Mouse (Mus musculus): Measurements from ENCODE around the gene Cp. TPM values are rescaled to one million over a fixed set of nuclear protein-coding genes. Genes with fewer than 3 reads are reported as not detected.
"Not testable (repeated sequence)": the region's sequence is repeated elsewhere in the genome, so short reads cannot be mapped to it uniquely, and the experiment has no call there.

Cp gene
- polyA plus RNA-seq, 1 experiment, result 7.6 TPM

- Histone ChIP-seq H3K4me1 (ENCODE audit: control insufficient read depth, insufficient read depth, low read length) (no peaks in the 10 kb centered on the region; the same call in 1 of the 2 replicates), H3K4me3 (ENCODE audit: insufficient read depth, low read length) (no peak overlapping the region), H3K27ac (ENCODE audit: insufficient read depth, low read length) (no peak overlapping the region)
- TF ChIP-seq CTCF (IDR thresholded peaks at IDR 0.05; ENCODE audit: extremely low read depth, insufficient read depth, low read length), result no peak
- TF ChIP-seq POLR2A (IDR thresholded peaks at IDR 0.05; ENCODE audit: extremely low read depth, insufficient read depth, low read length), result no peak
Observed at GRCm38 (mm10) chr3:20000806-20001205, 44.0 kb downstream of the Cp start.

DNA sequence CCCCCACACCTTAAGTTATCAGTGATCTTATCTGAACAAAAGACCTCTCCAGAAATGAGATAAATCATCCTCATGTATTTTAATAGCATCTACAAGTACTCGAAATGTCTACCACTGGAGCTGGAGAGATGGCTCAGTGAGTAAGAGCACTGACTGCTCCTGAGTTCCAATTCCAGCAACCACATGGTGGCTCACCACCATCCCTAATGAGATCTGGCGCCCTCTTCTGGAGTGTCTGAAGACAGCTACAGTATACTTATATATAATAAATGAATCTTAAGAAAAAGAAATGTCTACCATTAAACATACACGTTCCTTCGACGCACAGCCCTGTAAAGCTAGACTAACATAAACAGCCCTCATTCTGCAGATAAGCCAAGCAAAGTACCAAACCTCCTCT lies 45.9 kb downstream of the Cp start:
- Histone ChIP-seq H3K4me3 (ENCODE audit: insufficient read depth, low read length) (no peak overlapping the region), H3K4me1 (ENCODE audit: control insufficient read depth, insufficient read depth, low read length) (no peaks in the 10 kb centered on the region; the same call in 1 of the 2 replicates), H3K27ac (ENCODE audit: insufficient read depth, low read length) (no peak overlapping the region)
- TF ChIP-seq POLR2A (IDR thresholded peaks at IDR 0.05; ENCODE audit: extremely low read depth, insufficient read depth, low read length), result no peak
- no peak for TF ChIP-seq CTCF (IDR thresholded peaks at IDR 0.05; ENCODE audit: extremely low read depth, insufficient read depth, low read length)

GRCm38 (mm10) chr3:20004422-20004821 lies 47.6 kb downstream of the Cp start:
- no peak overlapping the region for H3K27ac ChIP-seq (ENCODE audit: insufficient read depth, low read length)
- no peaks in the 10 kb centered on the region; the same call in 1 of the 2 replicates for H3K4me1 ChIP-seq (ENCODE audit: control insufficient read depth, insufficient read depth, low read length)
- no peak overlapping the region for H3K4me3 ChIP-seq (ENCODE audit: insufficient read depth, low read length)
- TF ChIP-seq POLR2A (IDR thresholded peaks at IDR 0.05; ENCODE audit: extremely low read depth, insufficient read depth, low read length), result no peak
- no peak for TF ChIP-seq CTCF (IDR thresholded peaks at IDR 0.05; ENCODE audit: extremely low read depth, insufficient read depth, low read length)

DNA sequence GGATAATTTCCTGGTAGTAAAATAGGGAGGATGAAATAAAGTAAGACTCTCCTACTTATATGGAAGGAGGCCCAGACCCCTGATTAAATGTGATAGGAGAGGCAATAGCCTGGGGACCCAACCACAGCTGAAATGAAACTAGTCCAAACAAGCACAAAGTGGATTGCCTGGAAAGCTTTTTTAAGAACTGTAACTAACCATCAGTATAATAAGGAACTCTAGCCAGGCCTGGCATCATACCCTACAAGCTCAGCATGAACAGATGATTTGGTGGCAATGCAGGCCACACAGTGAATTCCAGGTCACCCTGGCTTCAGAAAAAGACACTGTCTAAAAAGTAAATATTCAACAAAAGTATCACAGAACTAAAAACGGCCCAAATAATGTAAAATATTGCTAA lies 48.8 kb downstream of the Cp start:
- H3K27ac ChIP-seq (ENCODE audit: insufficient read depth, low read length), result no peak overlapping the region
- H3K4me1 ChIP-seq (ENCODE audit: control insufficient read depth, insufficient read depth, low read length), result no peaks in the 10 kb centered on the region
- H3K4me3 ChIP-seq (ENCODE audit: insufficient read depth, low read length), result no peak overlapping the region
- TF ChIP-seq POLR2A (IDR thresholded peaks at IDR 0.05; ENCODE audit: extremely low read depth, insufficient read depth, low read length) (no peak), CTCF (IDR thresholded peaks at IDR 0.05; ENCODE audit: extremely low read depth, insufficient read depth, low read length) (no peak)

GRCm38 (mm10) chr3:20007275-20007674 lies 50.4 kb downstream of the Cp start:
- H3K27ac ChIP-seq (ENCODE audit: insufficient read depth, low read length), result no peak overlapping the region
- TF ChIP-seq CTCF (IDR thresholded peaks at IDR 0.05; ENCODE audit: extremely low read depth, insufficient read depth, low read length), result no peak
- TF ChIP-seq POLR2A (IDR thresholded peaks at IDR 0.05; ENCODE audit: extremely low read depth, insufficient read depth, low read length), result no peak
- no peak overlapping the region for H3K4me3 ChIP-seq (ENCODE audit: insufficient read depth, low read length)
- H3K4me1 ChIP-seq (ENCODE audit: control insufficient read depth, insufficient read depth, low read length), result no peaks in the 10 kb centered on the region

GRCm38 (mm10) chr3:20007759-20008158 lies 50.9 kb downstream of the Cp start:
- no peaks in the 10 kb centered on the region for H3K4me1 ChIP-seq (ENCODE audit: control insufficient read depth, insufficient read depth, low read length)
- H3K4me3 ChIP-seq (ENCODE audit: insufficient read depth, low read length), result no peak overlapping the region
- H3K27ac ChIP-seq (ENCODE audit: insufficient read depth, low read length), result no peak overlapping the region
- TF ChIP-seq POLR2A (IDR thresholded peaks at IDR 0.05; ENCODE audit: extremely low read depth, insufficient read depth, low read length), result no peak

DNA sequence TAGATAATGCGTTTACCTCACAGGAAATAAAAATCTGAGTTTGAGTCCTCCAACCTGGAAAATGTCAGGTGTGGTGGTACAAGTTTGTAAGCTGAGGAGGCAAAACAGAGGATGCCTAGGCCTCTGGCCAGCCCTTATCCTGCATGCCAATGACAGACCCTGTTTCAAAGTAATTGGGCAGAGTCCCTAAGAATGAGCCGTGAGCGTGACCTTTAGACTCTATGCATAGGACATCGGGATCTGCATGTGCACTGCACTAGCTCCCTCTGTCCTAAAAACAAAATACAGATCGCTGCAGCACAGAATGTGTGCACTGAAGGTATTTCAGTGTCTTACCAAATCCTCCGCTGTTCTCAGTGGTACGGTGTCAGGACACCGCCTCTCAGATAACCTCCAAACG lies 53.6 kb downstream of the Cp start:
- H3K4me3 ChIP-seq (ENCODE audit: insufficient read depth, low read length), result no peak overlapping the region
- H3K27ac ChIP-seq (ENCODE audit: insufficient read depth, low read length), result no peak overlapping the region
- TF ChIP-seq POLR2A (IDR thresholded peaks at IDR 0.05; ENCODE audit: extremely low read depth, insufficient read depth, low read length), result no peak
- TF ChIP-seq CTCF (IDR thresholded peaks at IDR 0.05; ENCODE audit: extremely low read depth, insufficient read depth, low read length), result no peak
- no peaks in the 10 kb centered on the region for H3K4me1 ChIP-seq (ENCODE audit: control insufficient read depth, insufficient read depth, low read length)

- not testable (repeated sequence) for H3K4me3 ChIP-seq (ENCODE audit: insufficient read depth, low read length); H3K27ac ChIP-seq (ENCODE audit: insufficient read depth, low read length); H3K4me1 ChIP-seq (ENCODE audit: control insufficient read depth, insufficient read depth, low read length)
Observed at GRCm38 (mm10) chr3:20010905-20011304, 54.1 kb downstream of the Cp start.

- TF ChIP-seq POLR2A (IDR thresholded peaks at IDR 0.05; ENCODE audit: extremely low read depth, insufficient read depth, low read length) (no peak), CTCF (IDR thresholded peaks at IDR 0.05; ENCODE audit: extremely low read depth, insufficient read depth, low read length) (no peak)
- H3K4me1 ChIP-seq (ENCODE audit: control insufficient read depth, insufficient read depth, low read length), result no peaks in the 10 kb centered on the region
- no peak overlapping the region for H3K4me3 ChIP-seq (ENCODE audit: insufficient read depth, low read length)
- no peak overlapping the region for H3K27ac ChIP-seq (ENCODE audit: insufficient read depth, low read length)
Observed at GRCm38 (mm10) chr3:20014454-20014853, 57.6 kb downstream of the Cp start.

- Histone ChIP-seq H3K4me3 (ENCODE audit: insufficient read depth, low read length) (no peak overlapping the region), H3K4me1 (ENCODE audit: control insufficient read depth, insufficient read depth, low read length) (no peaks in the 10 kb centered on the region), H3K27ac (ENCODE audit: insufficient read depth, low read length) (no peak overlapping the region)
- TF ChIP-seq CTCF (IDR thresholded peaks at IDR 0.05; ENCODE audit: extremely low read depth, insufficient read depth, low read length) (no peak), POLR2A (IDR thresholded peaks at IDR 0.05; ENCODE audit: extremely low read depth, insufficient read depth, low read length) (no peak)
Observed at GRCm38 (mm10) chr3:20018076-20018475, 61.2 kb downstream of the Cp start.

DNA sequence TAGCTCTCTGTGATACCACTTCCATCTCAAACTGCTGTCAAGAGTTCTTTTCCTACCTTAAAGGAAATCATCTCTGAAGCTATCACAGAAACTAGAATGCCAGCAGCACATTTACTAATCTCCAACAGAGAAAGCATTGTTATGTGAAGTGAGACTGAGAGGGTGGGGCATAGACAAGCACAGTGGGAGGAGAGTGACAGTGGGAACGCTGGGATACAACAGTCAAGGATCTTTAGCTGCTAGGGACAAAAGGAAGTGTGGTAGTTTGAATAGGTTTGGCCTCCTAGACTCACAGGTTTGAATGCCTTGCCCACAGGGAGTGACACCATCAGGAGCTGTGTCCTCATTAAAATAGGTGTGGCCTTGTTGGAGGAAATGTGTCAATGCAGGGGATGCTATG lies 67.0 kb downstream of the Cp start:
- Histone ChIP-seq H3K4me3 (ENCODE audit: insufficient read depth, low read length) (no peak overlapping the region), H3K27ac (ENCODE audit: insufficient read depth, low read length) (no peak overlapping the region), H3K4me1 (ENCODE audit: control insufficient read depth, insufficient read depth, low read length) (no peaks in the 10 kb centered on the region)
- no peak for TF ChIP-seq CTCF (IDR thresholded peaks at IDR 0.05; ENCODE audit: extremely low read depth, insufficient read depth, low read length)
- TF ChIP-seq POLR2A (IDR thresholded peaks at IDR 0.05; ENCODE audit: extremely low read depth, insufficient read depth, low read length), result no peak
